Mouse (Mus musculus) forebrain, embryonic 11.5 days (tissue): ENCODE results near the gene Gls2. TPM values are rescaled to one million over a fixed set of nuclear protein-coding genes. Genes with fewer than 3 reads are reported as not detected.
A peak's percentile ranks its signal among the peaks of the same experiment; 100 is the strongest.

Experiments used
- ATAC-seq: fragments of 200-750 bp; cut with Nextera tagmentation; replicated peaks from 2 replicates; pipeline ENCODE4 v1.8.0; 2017; ENCODE audit warnings: moderate TSS enrichment; ENCODE audit not compliant: low FRiP score
- DNase-seq: peaks from one replicate; pipeline ENCODE4 v3.0.0-alpha.2; 2017; ENCODE audit warnings: low spot score
- H3K27ac ChIP-seq: fragments of 300-500 bp; sonication (generic); 2 replicates; pipeline ENCODE4 v1.5.1; 2014; ENCODE audit warnings: low read depth, low read length
- H3K27me3 ChIP-seq: fragments of 300-500 bp; sonication (generic); 2 replicates; pipeline ENCODE4 v1.6.1; 2014; ENCODE audit warnings: mild to moderate bottlenecking, low read length, mixed read lengths; ENCODE audit not compliant: control insufficient read depth, insufficient read depth
- H3K36me3 ChIP-seq: fragments of 300-500 bp; sonication (generic); 2 replicates; pipeline ENCODE4 v1.6.1; 2014; ENCODE audit warnings: mild to moderate bottlenecking, low read length, moderate library complexity, mixed read lengths; ENCODE audit not compliant: control insufficient read depth, insufficient read depth
- H3K4me1 ChIP-seq: fragments of 300-500 bp; sonication (generic); replicated peaks from 2 replicates; pipeline ENCODE4 v1.6.1; 2014; ENCODE audit warnings: low read length, mixed read lengths; ENCODE audit not compliant: control insufficient read depth, insufficient read depth
- H3K4me2 ChIP-seq: fragments of 300-500 bp; sonication (generic); 2 replicates; pipeline ENCODE4 v1.6.1; 2014; ENCODE audit warnings: low read depth, mild to moderate bottlenecking, low read length, moderate library complexity, mixed read lengths; ENCODE audit not compliant: severe bottlenecking
- H3K4me3 ChIP-seq: fragments of 300-500 bp; sonication (generic); 2 replicates; pipeline ENCODE4 v1.5.1; 2014; ENCODE audit warnings: low read depth, low read length
- H3K9ac ChIP-seq: fragments of 300-500 bp; sonication (generic); 2 replicates; pipeline ENCODE4 v1.6.1; 2014; ENCODE audit warnings: low read length
- H3K9me3 ChIP-seq: fragments of 300-500 bp; sonication (generic); 2 replicates; pipeline ENCODE4 v1.6.1; 2016; ENCODE audit warnings: low read length, mixed read lengths; ENCODE audit not compliant: control insufficient read depth
- WGBS: fragments of 180-500 bp; shearing (Covaris S2); extraction: QIAGEN DNeasy Blood & Tissue Kit; methylation state at CpG from one replicate; pipeline ENCODE4 v1.1.7; 2014; 5-methylcytosine and 5-hydroxymethylcytosine counted together
- polyA plus RNA-seq: library from polyadenylated mRNA; unstranded; fragments of >200 nt; fragmentation: Nextera tagmentation; extraction: Ambion mirVana; gene quantifications from 2 replicates; pipeline ENCODE4 v1.2.1, GENCODE M21; 2014

Gls2 gene
- polyA plus RNA-seq, 1 experiment from 2014 or later: 1.7 TPM

DNA sequence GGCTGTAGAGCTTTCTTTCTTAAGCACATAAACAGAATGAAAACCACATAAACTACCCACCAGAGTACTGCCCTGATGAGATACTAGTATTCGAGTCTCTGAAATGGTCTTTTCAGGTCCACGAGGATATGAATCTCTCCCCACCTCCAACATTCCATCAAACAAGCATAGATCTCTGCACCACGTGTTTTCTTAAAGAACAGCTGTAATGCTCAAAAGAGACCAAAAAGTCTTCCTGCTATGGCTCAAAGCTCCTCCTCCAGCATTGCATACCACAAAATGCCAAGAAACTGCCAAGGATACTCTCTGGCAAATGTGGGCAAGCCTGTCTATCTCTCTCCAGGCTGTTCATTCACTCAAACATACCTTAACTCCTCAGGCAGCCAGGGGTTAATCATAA is 19.0 kb upstream of the Gls2 start:
- peak overlapping the region; percentile 61 for H3K4me2 ChIP-seq
- no peaks in the 10 kb centered on the region for H3K9me3 ChIP-seq
- no peaks in the 10 kb centered on the region; the same call in 1 of the 2 replicates for H3K4me1 ChIP-seq
- WGBS: 19% methylated on average over 3 of the region's 3 CpGs
- H3K9ac ChIP-seq: peak overlapping the region; percentile 68
- no peak overlapping the region for H3K27ac ChIP-seq
- H3K4me3 ChIP-seq: peak overlapping the region; percentile 44
- no peak for DNase-seq
- ATAC-seq: no peak
- no peaks in the 10 kb centered on the region for H3K36me3 ChIP-seq
- H3K27me3 ChIP-seq: no peaks in the 10 kb centered on the region

DNA sequence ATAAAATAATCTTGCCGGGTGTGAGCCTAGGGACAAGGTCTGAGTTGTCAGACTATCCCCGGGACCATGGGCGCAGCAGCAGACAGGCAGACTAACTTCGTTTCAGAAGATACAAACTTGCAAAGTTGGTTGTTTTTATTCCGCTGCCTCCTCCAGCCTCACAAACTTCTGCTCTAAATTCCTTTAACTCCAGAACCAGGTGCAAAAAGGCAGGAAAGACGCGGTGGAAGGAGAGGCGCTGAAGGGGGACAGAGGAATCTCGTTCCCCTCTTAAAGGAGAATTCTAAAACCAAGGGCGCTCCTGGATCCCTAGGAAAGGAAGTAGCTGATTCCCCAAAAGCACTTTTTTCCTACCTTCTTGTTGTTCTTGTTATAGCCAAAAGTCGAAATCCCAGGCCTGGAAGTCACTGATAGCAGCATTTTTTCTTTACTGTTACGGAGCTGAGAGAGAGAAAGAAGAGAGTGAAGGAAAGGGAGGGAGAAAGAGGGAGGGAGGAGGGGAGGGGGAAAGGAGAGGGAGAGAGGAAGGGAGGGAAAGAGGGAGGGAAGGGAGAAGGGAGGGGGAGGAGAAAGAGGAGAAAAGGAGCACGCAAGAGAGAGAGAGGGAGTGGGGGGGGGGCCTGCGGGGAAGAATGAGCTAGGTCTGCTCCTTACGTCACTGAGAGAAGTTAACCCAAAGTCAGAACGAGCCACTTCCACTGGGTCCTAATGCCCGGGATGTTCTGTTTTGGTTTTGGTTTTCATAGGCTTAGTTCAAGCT is 18.1 kb upstream of the Gls2 start:
- Histone ChIP-seq H3K4me3 (peak overlapping the region; percentile 44), H3K4me2 (peak overlapping the region; percentile 61), H3K4me1 (no peaks in the 10 kb centered on the region; the same call in 1 of the 2 replicates), H3K9ac (peak overlapping the region; percentile 68), H3K27ac (no peak overlapping the region; the same call in 1 of the 2 replicates), H3K9me3 (no peaks in the 10 kb centered on the region), H3K27me3 (no peaks in the 10 kb centered on the region), H3K36me3 (no peaks in the 10 kb centered on the region)
- ATAC-seq (peak; percentile 86), DNase-seq (peak; percentile 85)
- WGBS: under 1% methylated on average over 17 of the region's 17 CpGs

DNA sequence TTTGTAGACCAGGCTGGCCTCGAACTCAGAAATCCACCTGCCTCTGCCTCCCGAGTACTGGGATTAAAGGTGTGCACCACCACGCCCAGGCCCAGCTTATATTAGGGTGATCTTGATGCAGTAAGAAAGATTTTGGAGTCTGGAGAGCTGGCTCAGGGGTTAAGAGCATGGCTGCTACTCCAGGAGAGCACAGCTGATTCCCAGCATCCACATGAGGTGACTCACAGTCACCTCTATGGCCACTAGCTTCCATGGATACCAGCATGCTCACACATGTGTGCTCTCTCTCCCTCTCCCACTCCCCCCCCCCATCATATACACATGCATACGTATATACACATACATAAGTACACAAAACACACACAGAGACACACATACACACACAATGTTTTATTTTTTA is 16.9 kb upstream of the Gls2 start:
- H3K27me3 ChIP-seq: no peaks in the 10 kb centered on the region
- no peaks in the 10 kb centered on the region; the same call in 1 of the 2 replicates for H3K4me1 ChIP-seq
- no peak overlapping the region for H3K4me3 ChIP-seq
- H3K9me3 ChIP-seq: no peaks in the 10 kb centered on the region
- DNase-seq: no peak
- WGBS: 85% methylated on average over 4 of the region's 4 CpGs
- H3K4me2 ChIP-seq: no peak overlapping the region
- H3K27ac ChIP-seq: no peak overlapping the region
- H3K36me3 ChIP-seq: no peaks in the 10 kb centered on the region
- H3K9ac ChIP-seq: no peak overlapping the region
- no peak; the same call in 1 of the 2 replicates for ATAC-seq

DNA sequence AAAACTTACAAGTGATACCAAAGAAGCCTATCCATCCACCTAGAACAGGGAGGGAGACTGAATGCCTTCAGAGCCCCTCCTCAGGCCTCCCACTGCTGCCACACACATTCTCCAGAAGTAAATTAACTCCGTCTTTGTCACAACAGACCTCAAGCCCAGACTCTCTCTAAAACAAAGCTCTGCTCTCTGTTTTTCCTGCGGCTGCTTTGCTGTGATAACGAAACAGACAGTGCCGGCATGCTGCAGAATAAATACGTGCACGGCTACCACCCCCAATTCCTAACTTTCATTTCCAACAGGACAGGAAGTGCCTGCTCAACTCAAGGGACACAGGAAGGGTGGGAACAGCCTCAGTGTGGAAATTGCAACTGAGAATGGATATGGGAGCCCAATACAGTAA is 14.3 kb upstream of the Gls2 start, which contains the start of gene Rbms2:
TSS of gene Rbms2 (minus strand) at position 309 of the 400 bp plus-strand sequence.
- no peak within 1 kb of the TSS for H3K4me3 ChIP-seq
- ATAC-seq (no peak), DNase-seq (no peak)
- H3K4me2 ChIP-seq: peak within 1 kb of the TSS; percentile 24; the same call in 1 of the 2 replicates
- no peak within 1 kb of the TSS for H3K27ac ChIP-seq
- H3K27me3 ChIP-seq: no peaks in the 10 kb centered on the region
- no peaks in the 10 kb centered on the region for H3K9me3 ChIP-seq
- 3% methylated on average over 6 of the region's 6 CpGs for WGBS
- H3K36me3 ChIP-seq: no peaks in the 10 kb centered on the region
- H3K4me1 ChIP-seq: no peaks in the 10 kb centered on the region; the same call in 1 of the 2 replicates
- no peak within 1 kb of the TSS; the same call in 1 of the 2 replicates for H3K9ac ChIP-seq

DNA sequence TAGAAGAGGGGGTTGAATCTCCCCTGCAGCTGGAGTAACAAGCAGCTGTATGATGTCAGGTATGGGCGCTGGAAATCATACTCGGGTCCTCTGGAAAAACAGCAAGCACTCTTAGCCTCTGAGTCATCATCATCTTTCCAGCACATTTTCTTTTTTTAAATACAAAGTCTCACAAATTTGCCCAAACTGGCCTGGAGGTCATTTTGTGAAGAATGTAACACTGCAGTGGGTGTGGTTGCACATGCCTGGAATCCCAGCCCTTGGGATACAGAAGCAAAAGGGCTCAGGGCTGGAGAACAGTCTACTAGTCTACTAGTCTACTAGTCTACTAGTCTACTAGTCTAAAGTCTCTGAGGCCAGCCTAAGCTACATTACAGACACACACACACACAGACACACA is 10.0 kb upstream of the Gls2 start:
- no peaks in the 10 kb centered on the region for H3K36me3 ChIP-seq
- no peak overlapping the region for H3K4me2 ChIP-seq
- no peaks in the 10 kb centered on the region for H3K4me1 ChIP-seq
- no peaks in the 10 kb centered on the region for H3K9me3 ChIP-seq
- H3K9ac ChIP-seq: no peak overlapping the region
- no peak for ATAC-seq
- no peak overlapping the region for H3K27ac ChIP-seq
- H3K27me3 ChIP-seq: no peaks in the 10 kb centered on the region
- H3K4me3 ChIP-seq: no peak overlapping the region
- DNase-seq: no peak
- 87% methylated on average over 2 of the region's 2 CpGs for WGBS

DNA sequence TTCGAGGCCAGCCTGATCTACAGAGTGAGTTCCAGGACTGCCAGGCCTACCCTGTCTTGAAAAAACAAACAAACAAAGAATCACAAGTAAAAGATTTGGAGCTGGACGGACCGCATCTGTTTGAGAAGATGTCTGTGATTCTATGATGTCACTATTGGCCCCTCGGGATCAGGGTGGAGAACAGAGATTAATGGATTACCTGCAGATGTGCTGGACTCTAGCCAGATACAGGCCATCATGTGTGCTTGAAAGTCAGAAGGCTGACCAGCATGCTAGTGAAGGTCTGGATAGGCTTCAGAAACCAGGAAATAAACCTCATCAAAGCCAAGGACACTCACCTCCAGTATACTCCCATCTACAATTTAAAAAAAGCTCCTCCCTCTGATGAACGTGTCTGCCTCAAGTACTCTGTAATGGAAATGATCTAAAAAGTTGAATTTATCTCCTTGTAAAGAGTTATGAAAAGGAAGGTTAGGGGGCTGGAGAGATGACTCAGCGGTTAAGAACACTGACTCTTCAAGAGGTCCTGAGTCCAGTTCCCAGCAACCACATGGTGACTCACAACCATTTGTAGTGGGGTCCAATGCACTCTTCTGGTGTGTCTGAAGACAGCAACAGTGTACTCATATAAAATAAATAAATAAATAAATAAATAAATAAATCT is 8.8 kb upstream of the Gls2 start:
- no peak overlapping the region for H3K4me2 ChIP-seq
- DNase-seq (no peak), ATAC-seq (0 out of 2 replicates have a peak, but pooled peaks have one; percentile 15)
- H3K9me3 ChIP-seq: no peaks in the 10 kb centered on the region
- H3K36me3 ChIP-seq: no peaks in the 10 kb centered on the region
- H3K4me3 ChIP-seq: no peak overlapping the region
- H3K9ac ChIP-seq: no peak overlapping the region
- H3K27me3 ChIP-seq: no peaks in the 10 kb centered on the region
- 84% methylated on average over 6 of the region's 6 CpGs for WGBS
- H3K27ac ChIP-seq: no peak overlapping the region
- no peaks in the 10 kb centered on the region for H3K4me1 ChIP-seq

DNA sequence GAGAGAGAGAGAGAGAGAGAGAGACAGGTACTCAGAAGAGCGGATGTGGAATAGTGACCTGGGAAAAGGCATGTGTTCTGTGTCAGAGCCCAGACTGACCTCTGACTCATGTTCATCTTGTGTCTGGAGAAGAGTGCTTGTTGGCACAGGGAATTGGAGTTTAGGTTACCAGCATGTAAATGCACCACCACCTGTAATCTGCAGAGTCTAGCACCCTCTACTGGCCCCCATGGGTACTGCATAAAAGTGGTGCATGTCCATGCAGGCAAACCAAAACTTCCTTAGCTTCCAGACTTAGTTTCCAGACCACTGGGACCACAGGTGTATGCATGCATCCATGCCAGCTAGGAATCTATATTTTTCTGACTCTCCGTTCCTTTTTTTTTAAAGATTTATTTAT is 8.3 kb upstream of the Gls2 start:
- no peak overlapping the region for H3K4me2 ChIP-seq
- H3K36me3 ChIP-seq: no peaks in the 10 kb centered on the region
- H3K9ac ChIP-seq: no peak overlapping the region
- H3K4me3 ChIP-seq: no peak overlapping the region
- WGBS: 64% methylated on average over 2 of the region's 2 CpGs
- no peak overlapping the region for H3K27ac ChIP-seq
- no peaks in the 10 kb centered on the region for H3K27me3 ChIP-seq
- H3K4me1 ChIP-seq: no peaks in the 10 kb centered on the region
- ATAC-seq: peak; percentile 46; the same call in 1 of the 2 replicates
- peak; percentile 92 for DNase-seq
- no peaks in the 10 kb centered on the region for H3K9me3 ChIP-seq

DNA sequence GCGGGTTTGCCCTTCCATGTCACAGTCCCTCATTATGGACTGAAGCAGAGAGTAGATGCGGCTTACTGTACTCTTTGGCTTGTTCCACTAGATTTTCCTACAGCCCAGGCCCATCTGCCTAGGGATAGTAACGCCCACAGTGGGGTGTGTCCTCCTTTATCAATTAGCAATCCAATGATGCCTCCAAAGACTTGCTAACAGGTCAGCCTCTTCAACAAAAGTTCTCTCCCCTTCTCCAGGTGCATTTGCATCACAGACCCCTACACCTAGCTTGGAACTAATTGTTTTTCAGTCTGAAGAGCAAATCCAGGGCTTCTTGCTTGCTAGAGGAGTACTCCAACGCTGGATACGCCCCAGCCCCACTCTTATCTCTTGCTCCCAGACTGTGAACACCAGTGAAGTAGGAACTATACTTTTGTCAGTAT is 7.1 kb upstream of the Gls2 start:
- H3K36me3 ChIP-seq: no peaks in the 10 kb centered on the region
- no peak overlapping the region for H3K4me2 ChIP-seq
- H3K4me3 ChIP-seq: no peak overlapping the region
- H3K4me1 ChIP-seq: no peaks in the 10 kb centered on the region
- no peak overlapping the region for H3K27ac ChIP-seq
- DNase-seq (no peak), ATAC-seq (no peak)
- H3K9ac ChIP-seq: no peak overlapping the region
- WGBS: 75% methylated on average over 5 of the region's 5 CpGs
- H3K27me3 ChIP-seq: no peaks in the 10 kb centered on the region
- H3K9me3 ChIP-seq: no peaks in the 10 kb centered on the region
